Mouse (Mus musculus) heart, embryonic 14.5 days (tissue): ENCODE measurements around the gene Serpinb11. TPM values are rescaled to one million over a fixed set of nuclear protein-coding genes. Genes with fewer than 3 reads are reported as not detected.

Source experiments
- ATAC-seq: fragments of 200-750 bp; cut with Nextera tagmentation; 2 replicates; pipeline ENCODE4 v1.8.0; 2017; ENCODE audit warnings: low read depth, moderate TSS enrichment; ENCODE audit not compliant: insufficient number of reproducible peaks, insufficient read depth, low FRiP score
- H3K27ac ChIP-seq, 2 experiments: fragments of 200-500 bp in 1 of 2; fragments of 300-500 bp in 1 of 2; sonication (generic) in 1 of 2; replicated peaks in 1 of 2; 2 replicates each; pipeline ENCODE4 v1.5.1; 2012 to 2014; ENCODE audit warnings: low read depth in 2 of 2, low read length in 2 of 2, control low read depth in 1 of 2, mild to moderate bottlenecking in 1 of 2, mixed read lengths in 1 of 2; ENCODE audit not compliant: control insufficient read depth in 1 of 2, insufficient read depth in 1 of 2
- H3K27me3 ChIP-seq: fragments of 300-500 bp; sonication (generic); 2 replicates; pipeline ENCODE4 v1.6.1; 2014; ENCODE audit warnings: mild to moderate bottlenecking, low read length, control low read depth; ENCODE audit not compliant: control insufficient read depth, insufficient read depth
- H3K36me3 ChIP-seq: fragments of 300-500 bp; sonication (generic); 2 replicates; pipeline ENCODE4 v1.6.1; 2014; ENCODE audit warnings: mild to moderate bottlenecking, control low read depth, low read length, mixed read lengths; ENCODE audit not compliant: control insufficient read depth, insufficient read depth
- H3K4me1 ChIP-seq, 2 experiments: fragments of 200-500 bp in 1 of 2; fragments of 300-500 bp in 1 of 2; sonication (generic) in 1 of 2; 2 replicates each; pipeline ENCODE4 v1.6.1; 2012 to 2014; ENCODE audit warnings: low read length in 2 of 2, control low read depth in 1 of 2, mixed read lengths in 1 of 2; ENCODE audit not compliant: control insufficient read depth in 2 of 2, insufficient read depth in 2 of 2
- H3K4me2 ChIP-seq: fragments of 300-500 bp; sonication (generic); 2 replicates; pipeline ENCODE4 v1.6.1; 2014; ENCODE audit warnings: mild to moderate bottlenecking, low read length
- H3K4me3 ChIP-seq, 2 experiments: fragments of 200-500 bp in 1 of 2; fragments of 300-500 bp in 1 of 2; sonication (generic) in 1 of 2; 2 replicates each; pipeline ENCODE4 v1.5.1; 2012 to 2014; ENCODE audit warnings: low read length in 2 of 2, mild to moderate bottlenecking in 2 of 2, control low read depth in 1 of 2, low read depth in 1 of 2, moderate library complexity in 1 of 2; ENCODE audit not compliant: control insufficient read depth in 1 of 2, insufficient read depth in 1 of 2
- H3K9ac ChIP-seq: fragments of 300-500 bp; sonication (generic); 2 replicates; pipeline ENCODE4 v1.6.1; 2014; ENCODE audit warnings: mild to moderate bottlenecking, low read length
- H3K9me3 ChIP-seq: fragments of 300-500 bp; sonication (generic); 2 replicates; pipeline ENCODE4 v1.6.1; 2016; ENCODE audit warnings: low read length, control low read depth; ENCODE audit not compliant: control insufficient read depth
- WGBS: fragments of 180-500 bp; shearing (Covaris S2); extraction: QIAGEN DNeasy Blood & Tissue Kit; methylation state at CpG from one replicate; pipeline ENCODE4 v1.1.7; 2014; 5-methylcytosine and 5-hydroxymethylcytosine counted together
- polyA plus RNA-seq: library from polyadenylated mRNA; unstranded; fragments of >200 nt; fragmentation: Nextera tagmentation; extraction: Ambion mirVana; gene quantifications from 2 replicates; pipeline ENCODE4 v1.2.1, GENCODE M21; 2014

The Serpinb11 gene
- not detected in 2 replicates for polyA plus RNA-seq

GRCm38 (mm10) chr1:107360898-107361297 is at the start of gene Serpinb11:
Serpinb11 (plus strand) TSS chr1:107361198.
- Histone ChIP-seq H3K4me1 (no peaks in the 10 kb centered on the region), H3K27me3 (no peaks in the 10 kb centered on the region), H3K4me3 (no peak within 1 kb of the TSS), H3K4me2 (no peak within 1 kb of the TSS), H3K36me3 (no peaks in the 10 kb centered on the region), H3K9ac (no peak within 1 kb of the TSS), H3K27ac (no peak within 1 kb of the TSS), H3K9me3 (no peaks in the 10 kb centered on the region)
- ATAC-seq, result no peak
- WGBS, result 40% methylated on average over 1 of the region's 1 CpGs

- no peaks in the 10 kb centered on the region for H3K36me3 ChIP-seq
- H3K27me3 ChIP-seq, result no peaks in the 10 kb centered on the region
- peaks cover 0 to 2% of the 10 kb centered on the region in 2 experiments; a peak in 1 of 4 replicates for H3K4me1 ChIP-seq
- H3K27ac ChIP-seq, result no peak overlapping the region
- no peak overlapping the region for H3K4me3 ChIP-seq
- H3K9ac ChIP-seq, result no peak overlapping the region
- no peak for ATAC-seq
- H3K9me3 ChIP-seq, result no peaks in the 10 kb centered on the region
- H3K4me2 ChIP-seq, result no peak overlapping the region
Observed at GRCm38 (mm10) chr1:107345979-107346378, 15.0 kb upstream of the Serpinb11 start.

- Histone ChIP-seq H3K4me2 (no peak overlapping the region), H3K9me3 (no peaks in the 10 kb centered on the region), H3K27ac (no peak overlapping the region), H3K36me3 (no peaks in the 10 kb centered on the region), H3K4me3 (no peak overlapping the region), H3K27me3 (no peaks in the 10 kb centered on the region), H3K9ac (no peak overlapping the region), H3K4me1 (peaks cover 0 to 6% of the 10 kb centered on the region in 2 experiments; a peak in 1 of 4 replicates)
- no peak for ATAC-seq
- 73% methylated on average over 2 of the region's 2 CpGs for WGBS
Observed at GRCm38 (mm10) chr1:107346788-107347187, 14.2 kb upstream of the Serpinb11 start.

GRCm38 (mm10) chr1:107350392-107350791 is 10.6 kb upstream of the Serpinb11 start:
- no peaks in the 10 kb centered on the region for H3K36me3 ChIP-seq
- H3K9ac ChIP-seq, result no peak overlapping the region
- peaks cover 0 to 6% of the 10 kb centered on the region in 2 experiments; a peak in 1 of 4 replicates for H3K4me1 ChIP-seq
- no peaks in the 10 kb centered on the region for H3K27me3 ChIP-seq
- H3K27ac ChIP-seq, result no peak overlapping the region
- ATAC-seq, result no peak
- H3K4me3 ChIP-seq, result no peak overlapping the region
- 59% methylated on average over 3 of the region's 3 CpGs for WGBS
- no peak overlapping the region for H3K4me2 ChIP-seq
- no peaks in the 10 kb centered on the region for H3K9me3 ChIP-seq

- H3K4me3 ChIP-seq, result no peak overlapping the region
- H3K27ac ChIP-seq, result no peak overlapping the region
- H3K27me3 ChIP-seq, result no peaks in the 10 kb centered on the region
- H3K4me2 ChIP-seq, result no peak overlapping the region
- H3K4me1 ChIP-seq, result peaks cover 0 to 6% of the 10 kb centered on the region in 2 experiments; a peak in 1 of 4 replicates
- H3K9me3 ChIP-seq, result no peaks in the 10 kb centered on the region
- H3K36me3 ChIP-seq, result no peaks in the 10 kb centered on the region
- ATAC-seq, result no peak
- no peak overlapping the region for H3K9ac ChIP-seq
- 18% methylated on average over 2 of the region's 2 CpGs for WGBS
Observed at GRCm38 (mm10) chr1:107351115-107351514, 9.9 kb upstream of the Serpinb11 start.

GRCm38 (mm10) chr1:107353046-107353445 is 8.0 kb upstream of the Serpinb11 start:
- no peak for ATAC-seq
- no peaks in the 10 kb centered on the region for H3K36me3 ChIP-seq
- H3K27me3 ChIP-seq, result no peaks in the 10 kb centered on the region
- H3K4me1 ChIP-seq, result peaks cover 0 to 6% of the 10 kb centered on the region in 2 experiments; a peak in 1 of 4 replicates
- H3K4me2 ChIP-seq, result no peak overlapping the region
- H3K9ac ChIP-seq, result no peak overlapping the region
- 34% methylated on average over 3 of the region's 3 CpGs for WGBS
- no peak overlapping the region for H3K4me3 ChIP-seq
- H3K27ac ChIP-seq, result no peak overlapping the region
- no peaks in the 10 kb centered on the region for H3K9me3 ChIP-seq

- Histone ChIP-seq H3K9ac (no peak overlapping the region), H3K4me3 (no peak overlapping the region), H3K4me2 (no peak overlapping the region), H3K4me1 (0 out of 4 replicates have a peak, but pooled peaks cover 0 to 4% of the 10 kb centered on the region in 2 experiments), H3K27ac (no peak overlapping the region), H3K27me3 (no peaks in the 10 kb centered on the region), H3K36me3 (no peaks in the 10 kb centered on the region), H3K9me3 (no peaks in the 10 kb centered on the region)
- 64% methylated on average over 7 of the region's 7 CpGs for WGBS
- no peak for ATAC-seq
Observed at GRCm38 (mm10) chr1:107365973-107366372, 5.0 kb downstream of the Serpinb11 start.

GRCm38 (mm10) chr1:107368944-107369343 is 7.9 kb downstream of the Serpinb11 start:
- no peak for ATAC-seq
- 62% methylated on average over 2 of the region's 2 CpGs for WGBS
- H3K9ac ChIP-seq, result no peak overlapping the region
- H3K27ac ChIP-seq, result no peak overlapping the region
- no peaks in the 10 kb centered on the region for H3K36me3 ChIP-seq
- H3K4me3 ChIP-seq, result no peak overlapping the region
- H3K4me1 ChIP-seq, result 0 out of 4 replicates have a peak, but pooled peaks cover 0 to 4% of the 10 kb centered on the region in 2 experiments
- no peak overlapping the region for H3K4me2 ChIP-seq
- H3K9me3 ChIP-seq, result no peaks in the 10 kb centered on the region
- H3K27me3 ChIP-seq, result no peaks in the 10 kb centered on the region
